Mouse (Mus musculus) layer of hippocampus, postnatal 36 days (tissue): ENCODE measurements around the gene Aox1. TPM values are rescaled to one million over a fixed set of nuclear protein-coding genes. Genes with fewer than 3 reads are reported as not detected.

Source experiments
- DNase-seq, 2 experiments: peaks; one replicate each; pipeline ENCODE4 v3.0.0; 2022
- total RNA-seq, 2 experiments: library from RNA; stranded (reverse); gene quantifications; 2 replicates each; pipeline ENCODE4 v1.2.3; 2021

Gene Aox1
- total RNA-seq, 2 experiments from 2014 or later = 3.0 to 4.2 TPM

DNA sequence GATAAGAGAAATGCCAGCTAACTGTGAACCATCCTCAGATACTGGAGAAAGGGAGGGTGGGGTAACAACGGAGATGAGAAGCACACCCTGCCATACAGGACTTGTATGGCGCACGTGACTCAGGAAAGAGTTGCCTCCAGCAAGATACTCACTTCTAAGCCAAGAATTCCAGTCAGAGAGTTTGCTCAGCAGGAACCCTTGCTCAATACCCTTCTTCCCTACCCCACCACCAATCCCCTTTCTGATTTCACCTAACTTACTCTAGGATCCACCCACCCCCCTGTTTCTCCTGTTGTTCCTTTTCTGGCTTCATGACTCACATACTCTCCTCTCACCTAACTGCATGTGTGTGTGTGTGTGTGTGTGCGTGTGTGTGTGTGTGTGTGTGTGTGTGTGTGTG, 81.6 kb downstream of the Aox1 start:
- no peak for DNase-seq

DNA sequence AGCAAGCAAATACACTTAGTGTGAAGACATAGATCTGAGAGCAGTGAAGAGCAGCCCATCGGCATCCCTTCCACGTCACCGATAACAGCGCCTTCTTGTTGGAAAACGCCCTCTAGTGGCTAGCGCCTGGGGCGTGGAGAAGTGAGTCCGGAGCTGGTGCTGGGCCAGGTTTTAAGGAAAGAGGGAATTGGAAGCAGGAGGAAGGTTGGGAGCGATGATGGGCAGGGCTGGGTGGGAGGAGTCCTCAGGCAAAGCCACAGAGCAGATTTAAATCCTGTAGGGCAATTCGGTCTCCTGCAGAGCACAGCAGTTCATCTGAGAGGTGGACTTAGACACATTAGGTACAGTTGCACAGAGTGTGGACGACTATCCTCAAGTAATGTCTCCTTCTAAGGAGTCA, 83.1 kb downstream of the Aox1 start, which contains the start of gene Aox3:
Aox3 (plus strand) TSS at position 251 of the 400 bp plus-strand sequence.
- peak; percentile 65 to 66 for DNase-seq

DNA sequence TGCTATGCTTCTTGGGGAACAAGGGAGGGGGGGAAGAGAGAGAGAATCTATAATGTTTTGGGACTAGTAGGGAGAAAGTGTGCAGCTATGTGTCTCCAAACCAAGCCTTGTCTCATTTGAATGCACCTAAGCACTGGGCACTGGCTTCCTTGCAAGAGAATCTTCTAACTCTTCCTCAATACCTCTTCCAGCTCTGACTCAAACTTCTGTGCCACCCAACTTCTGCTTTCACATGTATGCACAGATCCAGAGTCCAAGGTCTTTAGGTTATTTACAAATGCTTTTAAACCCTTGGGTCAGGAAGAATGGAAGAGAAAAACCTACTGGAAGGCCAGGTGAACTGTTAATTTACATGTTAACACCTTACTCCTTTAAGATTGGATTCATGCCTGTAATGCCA, 83.7 kb downstream of the Aox1 start:
- no peak for DNase-seq

DNA sequence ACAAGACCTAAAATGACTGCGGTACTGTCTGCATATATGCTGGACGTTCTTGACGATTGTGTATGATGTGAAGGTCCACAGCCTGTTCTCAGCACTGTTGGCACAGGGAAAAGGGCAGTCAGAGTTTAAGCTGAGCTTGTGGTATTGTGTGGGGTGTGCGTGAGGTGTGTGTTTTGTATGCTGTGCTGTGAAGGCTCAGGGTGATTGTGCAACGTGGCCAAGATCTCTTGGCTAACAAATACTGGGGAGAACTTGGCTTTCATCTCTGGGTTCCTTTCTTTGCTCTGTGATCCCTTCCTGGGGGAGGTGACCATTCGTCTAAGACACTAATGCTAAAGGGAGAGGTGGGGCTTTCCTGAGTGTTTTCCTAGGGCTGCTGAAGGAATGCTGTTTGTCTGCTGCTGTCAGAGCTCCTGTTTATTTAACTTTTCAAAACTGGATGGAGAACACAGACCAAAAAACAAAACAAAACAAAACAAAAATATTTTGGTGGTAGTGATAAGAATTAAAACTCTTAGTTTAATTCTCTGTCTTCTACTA, 84.4 kb downstream of the Aox1 start:
- DNase-seq = no peak

DNA sequence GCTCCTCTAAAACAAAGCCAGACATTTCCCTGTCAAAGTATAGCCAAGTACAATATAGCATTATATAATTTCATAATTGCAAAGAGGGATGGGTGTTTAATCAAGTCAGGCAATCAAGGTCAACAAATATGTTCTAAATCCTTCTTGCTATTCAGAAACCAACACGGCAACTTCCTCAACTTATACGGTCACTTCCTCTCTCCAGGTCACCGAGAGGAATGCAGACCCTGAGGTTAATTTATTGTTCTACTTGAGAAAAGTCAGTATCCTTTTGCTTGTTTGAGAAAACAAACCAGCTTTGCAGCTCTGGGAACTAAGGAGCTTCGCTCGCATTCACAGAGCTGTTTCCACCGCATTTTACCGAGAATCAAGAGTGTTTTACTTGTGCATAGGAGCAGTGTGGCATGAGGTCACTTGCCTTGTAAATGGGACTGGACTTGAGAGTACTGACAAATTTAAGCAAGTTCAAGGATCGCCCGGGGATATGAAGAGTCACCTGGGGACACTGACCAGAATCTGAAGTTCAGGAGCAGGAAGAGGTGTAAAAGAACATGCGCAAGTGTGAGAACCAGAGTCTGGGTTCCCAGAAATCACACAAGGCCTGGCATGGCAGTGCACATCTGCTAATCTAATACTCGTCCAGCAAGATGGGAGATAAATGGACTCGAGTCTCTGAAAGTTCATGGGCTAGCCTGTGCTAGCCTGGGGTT, 85.1 kb downstream of the Aox1 start:
- DNase-seq = no peak

DNA sequence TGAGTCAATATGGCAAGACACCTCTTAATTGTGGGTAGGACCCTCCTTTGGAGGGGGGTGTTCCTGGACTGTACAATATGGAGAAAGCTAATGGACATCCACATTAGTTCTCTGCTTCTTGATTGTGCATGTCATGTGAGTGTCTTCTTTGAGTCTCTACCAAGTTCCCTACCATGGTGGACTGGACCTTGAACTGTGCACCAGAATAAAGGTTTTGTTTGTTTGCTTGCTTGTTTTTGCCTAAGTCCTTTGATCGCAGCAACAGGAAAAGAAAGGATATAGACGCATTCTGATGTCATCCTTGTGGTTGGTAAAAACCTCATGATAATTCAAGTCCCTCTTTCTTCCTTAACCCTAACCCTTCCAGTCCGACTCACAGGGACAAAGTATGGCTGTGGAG, 88.5 kb downstream of the Aox1 start:
- no peak for DNase-seq

DNA sequence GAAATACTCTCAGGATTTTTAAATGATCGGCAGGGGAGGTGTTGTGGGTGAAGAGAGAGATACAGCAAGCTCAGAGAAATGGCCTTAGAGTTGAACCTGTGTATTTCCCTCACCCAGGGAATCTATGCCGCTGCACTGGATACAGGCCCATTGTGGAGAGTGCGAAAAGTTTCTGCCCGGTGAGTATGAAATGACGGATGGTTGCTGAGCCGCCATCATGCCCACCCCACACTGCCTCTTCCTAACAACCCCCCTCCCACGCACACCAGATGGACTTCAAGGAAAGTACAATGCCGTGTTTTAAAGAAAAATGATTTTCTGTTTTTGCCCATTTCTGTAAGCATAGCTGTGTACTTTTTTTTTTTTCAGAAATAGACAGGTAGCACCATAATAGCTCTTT, 95.2 kb downstream of the Aox1 start:
- DNase-seq = no peak

DNA sequence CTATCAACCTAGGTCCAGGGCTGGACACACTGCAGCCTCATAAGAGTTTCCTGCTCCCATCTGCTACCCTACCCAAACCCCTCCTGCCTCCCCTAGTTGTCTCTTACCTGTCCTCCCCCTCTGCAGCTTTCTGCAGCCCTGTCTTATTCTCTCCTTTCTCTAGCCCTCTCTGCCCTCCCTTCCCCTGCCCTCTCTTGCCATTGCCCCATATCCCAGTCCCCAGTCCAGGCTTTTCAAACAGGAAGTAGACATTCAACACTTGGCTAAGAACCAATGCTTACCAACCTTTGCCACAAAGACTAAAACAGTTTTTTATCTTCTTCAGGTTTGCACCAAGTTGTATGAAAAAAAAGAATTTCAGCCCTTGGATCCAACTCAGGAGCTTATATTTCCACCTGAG, 108.2 kb downstream of the Aox1 start:
- no peak for DNase-seq

DNA sequence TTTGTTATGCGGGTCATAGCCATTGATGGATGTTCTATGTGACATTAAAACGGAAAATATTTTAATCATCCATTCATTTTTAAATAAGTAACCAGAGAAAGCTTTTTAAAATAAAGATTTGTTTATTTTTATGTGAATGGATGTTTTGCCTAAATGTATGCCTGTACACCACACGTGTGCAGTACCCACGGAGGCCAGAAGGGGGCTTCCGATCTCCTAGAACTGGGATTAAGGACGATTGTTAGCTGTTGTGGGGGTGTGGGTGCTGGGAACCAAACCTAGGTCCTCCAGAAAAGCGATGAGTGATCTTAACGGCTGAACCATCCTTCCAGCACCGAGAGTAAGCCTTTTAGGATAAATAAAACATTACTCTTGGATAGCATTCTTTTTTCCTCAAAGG, 109.3 kb downstream of the Aox1 start:
- no peak for DNase-seq

DNA sequence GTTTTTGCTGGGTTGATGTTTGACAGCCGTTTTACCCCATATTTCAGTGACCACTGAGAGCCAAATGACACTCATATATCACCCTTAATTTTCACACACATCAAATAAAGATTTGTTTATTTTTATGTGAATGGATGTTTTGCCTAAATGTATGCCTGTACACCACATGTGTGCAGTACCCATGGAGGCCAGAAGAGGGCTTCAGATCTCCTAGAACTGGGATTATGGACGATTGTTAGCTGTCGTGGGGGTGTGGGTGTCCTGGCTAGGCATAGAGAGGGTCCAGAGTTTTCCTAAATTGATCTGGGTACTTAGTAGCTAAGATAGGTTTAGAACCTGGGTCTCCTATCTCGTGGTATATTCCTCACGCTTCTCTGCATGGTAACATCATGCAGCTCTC, 110.9 kb downstream of the Aox1 start:
- no peak for DNase-seq

DNA sequence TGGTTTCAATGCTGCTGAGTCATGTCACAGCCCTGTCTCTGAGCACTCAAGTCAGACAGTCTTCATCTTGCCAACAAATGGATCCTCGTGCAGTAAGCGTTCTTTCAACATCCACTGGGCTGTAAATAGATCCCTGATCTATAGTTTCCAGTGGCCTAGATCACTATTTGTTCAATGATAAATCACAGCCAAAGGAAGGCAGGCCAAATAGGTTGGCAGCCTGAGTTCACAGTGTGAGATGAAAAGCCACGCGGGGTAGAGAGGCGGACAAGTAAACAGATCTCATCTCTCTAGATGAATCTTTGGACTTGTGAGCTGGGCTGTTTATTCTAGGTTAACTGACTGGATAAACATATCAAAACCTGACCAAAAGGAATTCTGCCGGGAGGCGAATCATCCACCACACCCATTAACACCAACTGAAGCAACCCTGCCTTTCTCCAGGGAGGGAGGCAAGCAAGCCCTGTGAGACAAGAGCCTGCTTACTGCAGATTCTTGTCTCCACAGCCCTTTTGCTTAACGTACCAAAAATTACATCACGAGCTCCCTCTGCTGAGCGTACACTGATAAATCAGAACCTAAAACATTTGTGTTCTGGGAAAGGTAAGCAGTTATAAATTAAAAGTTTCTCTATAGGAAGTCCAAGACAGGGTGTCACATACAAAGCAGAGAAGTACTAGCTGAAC, 114.8 kb downstream of the Aox1 start:
- peak in 1 of 2 experiments; percentile 34 for DNase-seq

DNA sequence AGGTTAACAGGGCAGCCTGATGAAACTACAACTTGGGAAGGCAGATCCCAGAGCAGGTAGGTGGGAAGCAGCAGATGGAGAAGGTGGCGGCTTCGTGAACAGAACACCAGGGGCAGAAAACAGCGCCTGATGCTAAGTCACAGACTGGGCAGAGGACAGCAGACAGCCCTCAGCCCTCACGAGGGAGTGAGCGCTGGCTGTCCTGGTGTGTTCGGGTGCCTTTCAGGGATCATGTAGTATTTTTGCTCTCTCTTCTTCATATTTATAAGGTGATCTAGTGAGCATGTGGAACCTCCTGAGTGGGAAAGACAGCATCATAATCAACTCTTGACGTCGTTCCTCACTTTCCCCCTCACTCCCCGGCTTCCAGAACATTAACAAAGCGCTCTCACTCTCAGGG, 116.3 kb downstream of the Aox1 start:
- DNase-seq = no peak

DNA sequence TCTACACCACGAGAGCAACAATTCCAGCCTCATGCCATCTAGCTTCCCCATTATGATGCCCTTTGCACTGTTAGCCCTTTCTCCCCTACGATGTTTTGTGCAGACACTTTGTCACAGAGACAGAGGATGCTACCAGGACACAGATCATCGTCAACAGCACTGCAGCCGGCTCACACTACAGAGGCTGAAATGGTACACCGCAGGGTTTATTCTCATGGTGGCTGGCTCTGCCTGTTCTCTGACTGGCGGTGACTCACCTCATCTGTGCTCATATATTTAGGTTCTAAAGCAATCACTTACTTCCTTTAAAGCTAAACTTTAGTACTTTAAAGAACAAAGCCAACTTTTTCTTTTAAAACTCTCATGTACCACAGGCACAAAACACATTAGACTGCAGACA, 118.0 kb downstream of the Aox1 start:
- no peak for DNase-seq

DNA sequence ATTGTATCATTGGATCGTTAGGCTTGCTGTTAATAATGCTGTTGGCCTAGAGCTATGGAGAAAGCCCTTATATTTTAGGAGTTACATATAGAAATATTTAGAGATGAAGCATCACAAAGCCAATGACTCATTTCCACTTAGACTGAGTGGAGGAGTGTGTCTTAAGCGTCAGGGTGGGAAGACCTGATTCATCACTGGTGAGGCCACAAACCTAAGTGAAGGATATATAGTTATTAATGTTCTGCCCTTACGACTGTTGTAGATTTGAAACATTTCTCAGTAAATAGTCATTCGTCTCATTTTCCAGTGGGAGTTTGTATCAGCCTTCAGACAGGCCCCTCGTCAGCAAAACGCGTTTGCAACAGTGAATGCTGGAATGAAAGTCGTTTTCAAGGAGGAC, 122.5 kb downstream of the Aox1 start:
- no peak for DNase-seq

Other genes starting within 250 kb of the Aox1 start
- gene Sgo2a, start 34.0 kb upstream of the Aox1 start, total RNA-seq = under 1 TPM; 0.50 to 0.58 TPM
- gene Kctd18, start 11.0 kb upstream of the Aox1 start, total RNA-seq = 10 to 100 TPM; 16.4 to 22.2 TPM
- gene Aox3, start 83.2 kb downstream of the Aox1 start, total RNA-seq = 1 to 10 TPM; 1.7 to 2.8 TPM
- gene Aox4, start 180.5 kb downstream of the Aox1 start, total RNA-seq = 1 to 10 TPM; 1.8 to 2.2 TPM
- gene Aox2, start 248.4 kb downstream of the Aox1 start, total RNA-seq = not detected